Mouse (Mus musculus): ENCODE measurements around the gene Pparg. TPM values are rescaled to one million over a fixed set of nuclear protein-coding genes. Genes with fewer than 3 reads are reported as not detected.

Gene Pparg
- polyA plus RNA-seq, 1 experiment = 5.2 TPM

GRCm38 (mm10) chr6:115479963-115480321 is 119.2 kb downstream of the Pparg start:
- Histone ChIP-seq H3K27me3 (ENCODE audit: control insufficient read depth, insufficient read depth, low read length) (no peaks in the 10 kb centered on the region; the same call in 1 of the 2 replicates), H3K36me3 (ENCODE audit: control insufficient read depth, insufficient read depth, low read length) (no peaks in the 10 kb centered on the region; the same call in 1 of the 2 replicates), H3K27ac (ENCODE audit: insufficient read depth, low read depth, low read length) (peak overlapping the region; percentile 69), H3K4me1 (ENCODE audit: control insufficient read depth, insufficient read depth, insufficient read length, low read length) (peaks cover 26% of the 10 kb centered on the region), H3K4me3 (ENCODE audit: low read depth, low read length) (no peak overlapping the region)
- TF ChIP-seq POLR2A (IDR thresholded peaks at IDR 0.05; ENCODE audit: low read depth, low read length) (no peak), CTCF (IDR thresholded peaks at IDR 0.05; ENCODE audit: extremely low read depth, insufficient read length, insufficient replicate concordance, low read depth, low read length) (no peak)

- no peaks in the 10 kb centered on the region; the same call in 1 of the 2 replicates for H3K36me3 ChIP-seq (ENCODE audit: control insufficient read depth, insufficient read depth, low read length)
- no peaks in the 10 kb centered on the region; the same call in 1 of the 2 replicates for H3K27me3 ChIP-seq (ENCODE audit: control insufficient read depth, insufficient read depth, low read length)
- H3K4me3 ChIP-seq (ENCODE audit: low read depth, low read length) = no peak overlapping the region
- 9% methylated on average over 5 of the region's 5 CpGs for WGBS
- peak overlapping the region; percentile 69 for H3K27ac ChIP-seq (ENCODE audit: insufficient read depth, low read depth, low read length)
- peaks cover 26% of the 10 kb centered on the region for H3K4me1 ChIP-seq (ENCODE audit: control insufficient read depth, insufficient read depth, insufficient read length, low read length)
- TF ChIP-seq POLR2A (IDR thresholded peaks at IDR 0.05; ENCODE audit: low read depth, low read length) = no peak
- no peak for TF ChIP-seq CTCF (IDR thresholded peaks at IDR 0.05; ENCODE audit: extremely low read depth, insufficient read length, insufficient replicate concordance, low read depth, low read length)
Measured at GRCm38 (mm10) chr6:115480322-115481017, 119.7 kb downstream of the Pparg start.

DNA sequence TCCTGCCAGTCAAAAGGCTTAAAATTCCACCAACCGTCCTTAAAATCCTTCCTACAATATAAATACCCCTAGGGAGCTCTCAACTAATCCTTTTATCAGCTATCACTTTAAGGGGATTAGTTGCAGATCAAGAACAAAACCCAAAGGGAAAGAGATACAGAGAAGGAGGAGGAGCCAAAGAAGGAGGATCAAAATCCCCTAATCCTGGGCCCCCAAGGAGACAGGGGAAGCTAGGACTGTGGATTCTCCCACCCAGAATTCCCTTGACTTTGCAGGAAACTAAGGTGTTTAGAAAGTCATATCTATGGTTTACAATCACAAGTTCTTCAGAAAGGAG is 120.2 kb downstream of the Pparg start:
- TF ChIP-seq POLR2A (IDR thresholded peaks at IDR 0.05; ENCODE audit: low read depth, low read length) = no peak
- TF ChIP-seq CTCF (IDR thresholded peaks at IDR 0.05; ENCODE audit: extremely low read depth, insufficient read length, insufficient replicate concordance, low read depth, low read length) = no peak
- Histone ChIP-seq H3K27me3 (ENCODE audit: control insufficient read depth, insufficient read depth, low read length) (no peaks in the 10 kb centered on the region; the same call in 1 of the 2 replicates), H3K27ac (ENCODE audit: insufficient read depth, low read depth, low read length) (peak overlapping the region; percentile 69; the same call in 1 of the 2 replicates), H3K36me3 (ENCODE audit: control insufficient read depth, insufficient read depth, low read length) (no peaks in the 10 kb centered on the region; the same call in 1 of the 2 replicates), H3K4me3 (ENCODE audit: low read depth, low read length) (no peak overlapping the region), H3K4me1 (ENCODE audit: control insufficient read depth, insufficient read depth, insufficient read length, low read length) (peaks cover 26% of the 10 kb centered on the region)
- WGBS = 7% methylated on average over 1 of the region's 1 CpGs

DNA sequence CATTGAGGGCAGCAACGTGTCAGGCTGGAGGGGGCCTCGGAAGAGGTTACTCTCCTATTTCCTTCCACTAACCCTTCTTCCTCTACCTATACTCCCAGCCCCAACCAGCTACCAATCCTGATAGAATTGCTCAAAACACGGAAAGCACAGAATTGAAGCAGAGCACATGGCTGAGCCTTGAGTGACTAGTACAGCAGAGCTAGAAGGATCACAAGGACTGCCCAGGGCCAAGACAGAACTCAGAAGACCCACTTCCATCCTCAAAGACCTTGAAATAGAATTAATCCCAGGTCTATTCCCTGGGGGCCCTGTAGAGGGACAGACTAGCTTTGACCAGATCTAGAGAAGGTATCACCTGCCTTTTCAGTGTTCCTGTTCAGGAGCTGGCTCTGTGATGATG is 120.9 kb downstream of the Pparg start:
- TF ChIP-seq CTCF (IDR thresholded peaks at IDR 0.05; ENCODE audit: extremely low read depth, insufficient read length, insufficient replicate concordance, low read depth, low read length) (no peak), POLR2A (IDR thresholded peaks at IDR 0.05; ENCODE audit: low read depth, low read length) (no peak)
- peaks cover 26% of the 10 kb centered on the region for H3K4me1 ChIP-seq (ENCODE audit: control insufficient read depth, insufficient read depth, insufficient read length, low read length)
- H3K4me3 ChIP-seq (ENCODE audit: low read depth, low read length) = no peak overlapping the region
- no peaks in the 10 kb centered on the region; the same call in 1 of the 2 replicates for H3K27me3 ChIP-seq (ENCODE audit: control insufficient read depth, insufficient read depth, low read length)
- no peaks in the 10 kb centered on the region; the same call in 1 of the 2 replicates for H3K36me3 ChIP-seq (ENCODE audit: control insufficient read depth, insufficient read depth, low read length)
- WGBS = 51% methylated on average over 3 of the region's 3 CpGs
- H3K27ac ChIP-seq (ENCODE audit: insufficient read depth, low read depth, low read length) = no peak overlapping the region

DNA sequence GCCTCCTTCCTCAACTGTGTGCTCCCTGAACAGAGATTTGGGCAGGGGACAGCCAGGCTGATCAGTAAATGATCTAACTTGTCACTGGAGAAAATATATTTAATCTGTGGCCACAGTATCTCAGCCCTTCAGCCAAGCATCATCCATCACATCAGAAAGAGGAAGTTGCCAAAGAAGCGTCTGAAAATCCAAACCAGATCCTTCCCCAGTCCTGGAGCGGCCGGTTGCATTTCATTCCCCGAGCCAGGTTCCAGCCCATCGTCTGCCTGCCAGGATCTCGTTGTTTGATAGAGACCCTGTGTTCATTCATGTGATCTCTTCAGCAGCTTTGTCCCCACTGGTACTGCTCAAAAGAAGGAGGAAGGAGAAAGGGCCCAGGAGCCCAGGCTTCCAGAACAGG is 124.9 kb downstream of the Pparg start:
- no peak for TF ChIP-seq POLR2A (IDR thresholded peaks at IDR 0.05; ENCODE audit: low read depth, low read length)
- no peak for TF ChIP-seq CTCF (IDR thresholded peaks at IDR 0.05; ENCODE audit: extremely low read depth, insufficient read length, insufficient replicate concordance, low read depth, low read length)
- no peaks in the 10 kb centered on the region for H3K36me3 ChIP-seq (ENCODE audit: control insufficient read depth, insufficient read depth, low read length)
- H3K4me1 ChIP-seq (ENCODE audit: control insufficient read depth, insufficient read depth, insufficient read length, low read length) = peaks cover 10% of the 10 kb centered on the region; the same call in 1 of the 2 replicates
- no peaks in the 10 kb centered on the region; the same call in 1 of the 2 replicates for H3K27me3 ChIP-seq (ENCODE audit: control insufficient read depth, insufficient read depth, low read length)
- H3K4me3 ChIP-seq (ENCODE audit: low read depth, low read length) = no peak overlapping the region
- no peak overlapping the region for H3K27ac ChIP-seq (ENCODE audit: insufficient read depth, low read depth, low read length)
- WGBS = 68% methylated on average over 6 of the region's 6 CpGs

DNA sequence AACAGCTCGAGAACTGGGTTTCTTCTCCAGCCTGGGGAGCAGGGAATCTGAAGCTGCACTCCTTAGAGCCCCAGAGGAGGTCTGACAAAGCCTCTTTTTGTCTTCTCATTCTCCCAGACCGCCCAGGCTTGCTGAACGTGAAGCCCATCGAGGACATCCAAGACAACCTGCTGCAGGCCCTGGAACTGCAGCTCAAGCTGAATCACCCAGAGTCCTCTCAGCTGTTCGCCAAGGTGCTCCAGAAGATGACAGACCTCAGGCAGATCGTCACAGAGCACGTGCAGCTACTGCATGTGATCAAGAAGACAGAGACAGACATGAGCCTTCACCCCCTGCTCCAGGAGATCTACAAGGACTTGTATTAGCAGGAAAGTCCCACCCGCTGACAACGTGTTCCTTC is 129.1 kb downstream of the Pparg start:
- 92% methylated on average over 9 of the region's 9 CpGs for WGBS
- Histone ChIP-seq H3K27ac (ENCODE audit: insufficient read depth, low read depth, low read length) (no peak overlapping the region), H3K4me3 (ENCODE audit: low read depth, low read length) (no peak overlapping the region), H3K36me3 (ENCODE audit: control insufficient read depth, insufficient read depth, low read length) (no peaks in the 10 kb centered on the region), H3K27me3 (ENCODE audit: control insufficient read depth, insufficient read depth, low read length) (no peaks in the 10 kb centered on the region), H3K4me1 (ENCODE audit: control insufficient read depth, insufficient read depth, insufficient read length, low read length) (peaks cover 10% of the 10 kb centered on the region; the same call in 1 of the 2 replicates)
- TF ChIP-seq POLR2A (IDR thresholded peaks at IDR 0.05; ENCODE audit: low read depth, low read length) (no peak), CTCF (IDR thresholded peaks at IDR 0.05; ENCODE audit: extremely low read depth, insufficient read length, insufficient replicate concordance, low read depth, low read length) (no peak)

DNA sequence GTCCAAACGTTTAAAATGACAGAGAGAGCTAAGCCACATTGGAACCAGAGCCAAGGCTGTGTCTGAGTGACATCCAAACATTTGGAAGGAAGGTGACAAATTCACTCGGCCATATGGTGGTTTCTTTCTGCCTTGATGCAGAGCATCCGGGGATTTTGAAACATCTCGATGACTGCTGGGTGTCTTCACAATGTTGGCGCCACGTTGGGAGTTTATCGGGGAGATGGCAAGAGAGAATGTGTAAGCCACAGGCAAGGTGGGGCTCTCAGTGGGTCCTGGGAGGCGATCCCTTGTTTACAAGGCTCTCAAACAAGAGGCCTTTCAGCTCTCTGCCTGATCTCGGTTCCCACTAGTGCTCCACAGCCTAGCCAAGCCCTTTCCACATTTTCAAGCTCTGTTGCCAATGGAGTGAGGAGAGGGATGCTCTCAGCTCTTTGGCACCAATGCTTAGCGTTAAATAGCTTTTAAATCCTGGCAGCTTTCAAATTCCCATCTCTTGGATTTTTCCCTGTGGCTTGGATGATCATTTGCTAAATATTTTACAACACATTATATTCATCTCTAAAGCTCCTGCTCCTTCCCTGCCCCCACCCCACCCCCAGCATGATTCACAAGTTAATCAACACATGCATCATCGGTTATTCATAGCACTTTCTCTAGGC is 132.3 kb downstream of the Pparg start:
- H3K4me1 ChIP-seq (ENCODE audit: control insufficient read depth, insufficient read depth, insufficient read length, low read length) = peaks cover 10% of the 10 kb centered on the region; the same call in 1 of the 2 replicates
- H3K27ac ChIP-seq (ENCODE audit: insufficient read depth, low read depth, low read length) = peak overlapping the region; percentile 32
- TF ChIP-seq CTCF (IDR thresholded peaks at IDR 0.05; ENCODE audit: extremely low read depth, insufficient read length, insufficient replicate concordance, low read depth, low read length) (no peak), POLR2A (IDR thresholded peaks at IDR 0.05; ENCODE audit: low read depth, low read length) (no peak)
- WGBS = 74% methylated on average over 11 of the region's 11 CpGs
- no peak overlapping the region for H3K4me3 ChIP-seq (ENCODE audit: low read depth, low read length)
- no peaks in the 10 kb centered on the region for H3K36me3 ChIP-seq (ENCODE audit: control insufficient read depth, insufficient read depth, low read length)
- no peaks in the 10 kb centered on the region for H3K27me3 ChIP-seq (ENCODE audit: control insufficient read depth, insufficient read depth, low read length)

All from small intestine, adult 2 months (tissue).